Mouse (Mus musculus) liver, postnatal 0 days (tissue): ENCODE data around the gene Olfr318. TPM values are rescaled to one million over a fixed set of nuclear protein-coding genes. Genes with fewer than 3 reads are reported as not detected.
"Not testable (repeated sequence)": the region's sequence is repeated elsewhere in the genome, so short reads cannot be mapped to it uniquely, and the experiment has no call there.

Source experiments
- ATAC-seq: fragments of 200-750 bp; cut with Nextera tagmentation; 2 replicates; pipeline ENCODE4 v1.8.0; 2017; ENCODE audit warnings: mild to moderate bottlenecking, moderate library complexity
- DNase-seq: peaks from one replicate; pipeline ENCODE4 v3.0.0-alpha.2; 2016
- H3K27ac ChIP-seq: fragments of 300-500 bp; sonication (generic); 2 replicates; pipeline ENCODE4 v1.5.1; 2014; ENCODE audit warnings: antibody characterized with exemption, moderate library complexity, mild to moderate bottlenecking, low read depth
- H3K27me3 ChIP-seq: fragments of 300-500 bp; sonication (generic); 2 replicates; pipeline ENCODE4 v1.6.1; 2014; ENCODE audit warnings: low read length, control low read depth, mixed read lengths; ENCODE audit not compliant: insufficient read depth
- H3K36me3 ChIP-seq: fragments of 300-500 bp; sonication (generic); replicated peaks from 2 replicates; pipeline ENCODE4 v1.6.1; 2014; ENCODE audit warnings: mild to moderate bottlenecking, control low read depth, low read length, moderate library complexity, mixed read lengths; ENCODE audit not compliant: insufficient read depth
- H3K4me1 ChIP-seq: fragments of 300-500 bp; sonication (generic); 2 replicates; pipeline ENCODE4 v1.6.1; 2014; ENCODE audit warnings: antibody characterized with exemption, mild to moderate bottlenecking, control low read depth; ENCODE audit not compliant: insufficient read depth
- H3K4me2 ChIP-seq: fragments of 300-500 bp; sonication (generic); 2 replicates; pipeline ENCODE4 v1.6.1; 2014; ENCODE audit warnings: low read depth, mild to moderate bottlenecking, low read length, moderate library complexity, mixed read lengths
- H3K4me3 ChIP-seq: fragments of 300-500 bp; sonication (generic); 2 replicates; pipeline ENCODE4 v1.5.1; 2014; ENCODE audit warnings: low read depth, low read length
- H3K9ac ChIP-seq: fragments of 300-500 bp; sonication (generic); replicated peaks from 2 replicates; pipeline ENCODE4 v1.6.1; 2014; ENCODE audit warnings: mild to moderate bottlenecking, moderate library complexity
- H3K9me3 ChIP-seq: fragments of 300-500 bp; sonication (generic); 2 replicates; pipeline ENCODE4 v1.6.1; 2016; ENCODE audit warnings: mild to moderate bottlenecking, control low read depth, low read length, mixed read lengths
- CTCF ChIP-seq: sonication (generic); IDR thresholded peaks from 2 replicates; pipeline ENCODE4 v1.5.1; 2016; ENCODE audit warnings: antibody characterized with exemption, low read depth
- EP300 ChIP-seq: IDR thresholded peaks from 2 replicates; pipeline ENCODE4 v1.6.1; 2016; ENCODE audit warnings: antibody characterized with exemption, low read depth, mild to moderate bottlenecking
- WGBS: fragments of 180-500 bp; shearing (Covaris S2); extraction: QIAGEN DNeasy Blood & Tissue Kit; methylation state at CpG from one replicate; pipeline ENCODE4 v1.1.7; 2014; ENCODE audit not compliant: insufficient replicate concordance; 5-methylcytosine and 5-hydroxymethylcytosine counted together
- polyA plus RNA-seq: library from polyadenylated mRNA; unstranded; fragments of >200 nt; fragmentation: Nextera tagmentation; extraction: Ambion mirVana; gene quantifications from 2 replicates; pipeline ENCODE4 v1.2.1, GENCODE M21; 2015

The Olfr318 gene
- polyA plus RNA-seq, 1 experiment from 2014 or later: not detected

GRCm38 (mm10) chr11:58719701-58720100 is 4.1 kb downstream of the Olfr318 start:
- no peaks in the 10 kb centered on the region for H3K9me3 ChIP-seq
- H3K36me3 ChIP-seq: no peaks in the 10 kb centered on the region
- ATAC-seq: no peak
- TF ChIP-seq EP300 (no peak), CTCF (no peak)
- no peak overlapping the region for H3K9ac ChIP-seq
- no peak overlapping the region for H3K4me2 ChIP-seq
- H3K4me1 ChIP-seq: no peaks in the 10 kb centered on the region
- WGBS: 83% methylated on average over 4 of the region's 4 CpGs
- no peak overlapping the region for H3K4me3 ChIP-seq
- DNase-seq: no peak
- no peak overlapping the region for H3K27ac ChIP-seq
- no peaks in the 10 kb centered on the region for H3K27me3 ChIP-seq

GRCm38 (mm10) chr11:58717723-58718122 is 6.1 kb downstream of the Olfr318 start:
- DNase-seq, H3K27ac ChIP-seq, H3K27me3 ChIP-seq, H3K4me2 ChIP-seq, H3K9me3 ChIP-seq, H3K4me1 ChIP-seq, H3K36me3 ChIP-seq, ATAC-seq, H3K4me3 ChIP-seq, H3K9ac ChIP-seq: not testable (repeated sequence)
- WGBS: 83% methylated on average over 6 of the region's 7 CpGs

- H3K4me3 ChIP-seq: no peak overlapping the region
- 71% methylated on average over 11 of the region's 11 CpGs for WGBS
- H3K27me3 ChIP-seq: no peaks in the 10 kb centered on the region
- ATAC-seq: no peak
- no peak overlapping the region for H3K9ac ChIP-seq
- no peaks in the 10 kb centered on the region for H3K36me3 ChIP-seq
- H3K9me3 ChIP-seq: no peaks in the 10 kb centered on the region
- no peak overlapping the region for H3K27ac ChIP-seq
- TF ChIP-seq EP300 (no peak), CTCF (no peak)
- DNase-seq: no peak
- no peak overlapping the region for H3K4me2 ChIP-seq
- H3K4me1 ChIP-seq: no peaks in the 10 kb centered on the region
These were observed 14.7 kb downstream of the Olfr318 start for GRCm38 (mm10) chr11:58709086-58709485.

GRCm38 (mm10) chr11:58698862-58699261 is 25.0 kb downstream of the Olfr318 start, which contains the start of gene Olfr319:
TSS of gene Olfr319 (plus strand) at chr11:58699162.
- Histone ChIP-seq H3K36me3 (no peaks in the 10 kb centered on the region), H3K9me3 (no peaks in the 10 kb centered on the region), H3K4me3 (no peak within 1 kb of the TSS), H3K4me1 (no peaks in the 10 kb centered on the region), H3K27me3 (no peaks in the 10 kb centered on the region), H3K4me2 (no peak within 1 kb of the TSS), H3K9ac (no peak within 1 kb of the TSS), H3K27ac (no peak within 1 kb of the TSS)
- 73% methylated on average over 3 of the region's 3 CpGs for WGBS
- ATAC-seq (no peak), DNase-seq (no peak)
- no peak for TF ChIP-seq EP300
- TF ChIP-seq CTCF: no peak

GRCm38 (mm10) chr11:58680799-58681198 is 43.0 kb downstream of the Olfr318 start, which contains the start of gene Olfr320:
TSS of gene Olfr320 (plus strand) at chr11:58681099.
- ATAC-seq: no peak
- Histone ChIP-seq H3K27me3 (no peaks in the 10 kb centered on the region), H3K4me2 (no peak within 1 kb of the TSS), H3K9ac (no peak within 1 kb of the TSS), H3K9me3 (no peaks in the 10 kb centered on the region), H3K27ac (no peak within 1 kb of the TSS), H3K4me3 (no peak within 1 kb of the TSS), H3K36me3 (no peaks in the 10 kb centered on the region), H3K4me1 (no peaks in the 10 kb centered on the region)
- no peak for DNase-seq
- WGBS: 75% methylated on average over 1 of the region's 1 CpGs
- TF ChIP-seq EP300: no peak
- no peak for TF ChIP-seq CTCF

GRCm38 (mm10) chr11:58671825-58672224 is 52.0 kb downstream of the Olfr318 start:
- Histone ChIP-seq H3K36me3 (no peaks in the 10 kb centered on the region), H3K4me1 (no peaks in the 10 kb centered on the region), H3K27ac (no peak overlapping the region), H3K9ac (no peak overlapping the region), H3K27me3 (no peaks in the 10 kb centered on the region), H3K9me3 (no peaks in the 10 kb centered on the region), H3K4me3 (no peak overlapping the region), H3K4me2 (no peak overlapping the region)
- no peak for ATAC-seq
- TF ChIP-seq CTCF (peak; percentile 23), EP300 (no peak)
- WGBS: 45% methylated on average over 4 of the region's 4 CpGs
- DNase-seq: no peak

- Histone ChIP-seq H3K4me3 (no peak overlapping the region), H3K27me3 (no peaks in the 10 kb centered on the region), H3K4me1 (no peaks in the 10 kb centered on the region), H3K9ac (no peak overlapping the region), H3K9me3 (no peaks in the 10 kb centered on the region), H3K36me3 (no peaks in the 10 kb centered on the region), H3K27ac (no peak overlapping the region), H3K4me2 (no peak overlapping the region)
- no peak for DNase-seq
- TF ChIP-seq CTCF: peak; percentile 15; the same call in 1 of the 2 replicates
- TF ChIP-seq EP300: no peak
- no peak for ATAC-seq
These were observed 54.6 kb downstream of the Olfr318 start for GRCm38 (mm10) chr11:58669252-58669651.

Other genes starting within 250 kb of the Olfr318 start
- gene Olfr332, start 231.5 kb downstream of the Olfr318 start, polyA plus RNA-seq: not detected in 2 replicates
- gene Olfr331, start 221.4 kb downstream of the Olfr318 start, polyA plus RNA-seq: not detected in 2 replicates
- gene Olfr330, start 189.2 kb downstream of the Olfr318 start, polyA plus RNA-seq: not detected in 2 replicates
- not detected in 2 replicates for gene Olfr329-ps, start 177.6 kb downstream of the Olfr318 start, polyA plus RNA-seq
- gene Olfr328, start 168.4 kb downstream of the Olfr318 start, polyA plus RNA-seq: not detected in 2 replicates
- not detected in 2 replicates for gene Olfr224, start 153.5 kb downstream of the Olfr318 start, polyA plus RNA-seq
- not detected in 2 replicates for gene Olfr325, start 146.3 kb downstream of the Olfr318 start, polyA plus RNA-seq
- not detected in 2 replicates for gene Olfr324, start 128.9 kb downstream of the Olfr318 start, polyA plus RNA-seq
- gene 2210407C18Rik, start 107.9 kb downstream of the Olfr318 start, polyA plus RNA-seq: not detected in 2 replicates
- gene Olfr323, start 93.5 kb downstream of the Olfr318 start, polyA plus RNA-seq: not detected in 2 replicates
- 5.8 and 5.9 TPM in 2 replicates for gene Trim58, start 83.5 kb downstream of the Olfr318 start, polyA plus RNA-seq
- 0.06 TPM in 1 of 2 replicates, not detected in the other for gene Olfr322, start 65.2 kb downstream of the Olfr318 start, polyA plus RNA-seq
- not detected in 2 replicates for gene Olfr320, start 42.9 kb downstream of the Olfr318 start, polyA plus RNA-seq
- not detected in 2 replicates for gene Olfr319, start 24.9 kb downstream of the Olfr318 start, polyA plus RNA-seq
- gene Olfr317, start 15.2 kb upstream of the Olfr318 start, polyA plus RNA-seq: not detected in 2 replicates
- not detected in 2 replicates for gene Olfr316, start 28.7 kb upstream of the Olfr318 start, polyA plus RNA-seq
- gene Olfr315, start 49.2 kb upstream of the Olfr318 start, polyA plus RNA-seq: not detected in 2 replicates
- not detected in 2 replicates for gene Olfr314, start 58.9 kb upstream of the Olfr318 start, polyA plus RNA-seq
- 0.25 TPM in 1 of 2 replicates, not detected in the other for gene Fam183b, start 77.9 kb upstream of the Olfr318 start, polyA plus RNA-seq
- not detected in 2 replicates for gene Olfr313, start 91.0 kb upstream of the Olfr318 start, polyA plus RNA-seq
- not detected in 2 replicates for gene Olfr312, start 105.2 kb upstream of the Olfr318 start, polyA plus RNA-seq
- not detected in 2 replicates for gene Olfr311, start 115.2 kb upstream of the Olfr318 start, polyA plus RNA-seq
- gene Gm12258, start 123.1 kb upstream of the Olfr318 start, polyA plus RNA-seq: 0.85 and 1.3 TPM in 2 replicates
- 0.94 and 1.6 TPM in 2 replicates for gene 2810021J22Rik, start 143.2 kb upstream of the Olfr318 start, polyA plus RNA-seq
- 2.8 and 3.1 TPM in 2 replicates for gene Zfp39, start 180.2 kb upstream of the Olfr318 start, polyA plus RNA-seq
- 7.9 and 9.9 TPM in 2 replicates for gene Btnl10, start 193.9 kb upstream of the Olfr318 start, polyA plus RNA-seq
- gene Rnf187, start 214.9 kb upstream of the Olfr318 start, polyA plus RNA-seq: 85.3 and 96.0 TPM in 2 replicates
- gene Hist3h2ba, start 224.9 kb upstream of the Olfr318 start, polyA plus RNA-seq: 4.9 and 10.0 TPM in 2 replicates
- 14.3 and 14.8 TPM in 2 replicates for gene Hist3h2a, start 230.7 kb upstream of the Olfr318 start, polyA plus RNA-seq
- 0.11 and 0.15 TPM in 2 replicates for gene Trim17, start 230.7 kb upstream of the Olfr318 start, polyA plus RNA-seq